21 mouse cellular contexts compared by ENCODE assay signal in genomic region chr3:32599328-32599727, GRCm38 (mm10). TPM values are rescaled to one million over a fixed set of nuclear protein-coding genes. Genes with fewer than 3 reads are reported as not detected.
DNase-seq lines count a peak whose midpoint lies in the region; ATAC-seq lines count a peak whose summit lies in the region.
"Had no signal": no experiment of that assay in that cellular context is flagged by ENCODE, and none has a peak within 500 bp of the region (broad histone marks: within the 10 kb centered on the region; RNA-seq: fewer than 3 reads in every experiment).

No protein-coding gene starts in this region.

- DNase-seq in MEL-GATA-1-ER (ENCODE audit: extremely low read depth, low read depth) = peak; percentile 70
- DNase-seq in liver, embryonic 11.5 days (ENCODE audit: low spot score) = no peak
- DNase-seq in forebrain, embryonic 10.5 days (ENCODE audit: extremely low spot score, low spot score) = no peak
- no peak for DNase-seq in gastrocnemius, postnatal 25 days
- DNase-seq: adrenal gland, postnatal 14 days; B cell, adult 2 months; cerebellum, adult 18-20 months; cerebellum, adult 9-11 months; embryo, embryonic 11 days; heart, postnatal 4 days had no signal

- peak overlapping the region; percentile 59 for H3K4me3 ChIP-seq in megakaryocyte, embryonic 14.5 days (replicated peaks)
- H3K4me3 ChIP-seq in liver, embryonic 11.5 days (ENCODE audit: low read depth, low read length) = no peak overlapping the region
- H3K4me3 ChIP-seq in forebrain, embryonic 10.5 days = no peak overlapping the region
- H3K4me3 ChIP-seq: embryonic facial prominence, embryonic 15.5 days; erythroblast, embryonic 14.5 days; forebrain, embryonic 15.5 days; heart, embryonic 13.5 days; hindbrain, embryonic 12.5 days had no signal

- H3K36me3 ChIP-seq in megakaryocyte, embryonic 14.5 days (replicated peaks; ENCODE audit: low read length) = peaks cover 38% of the 10 kb centered on the region
- H3K36me3 ChIP-seq in liver, embryonic 11.5 days (ENCODE audit: control insufficient read depth, insufficient read depth, low read length) = 0 out of 2 replicates have a peak, but pooled peaks cover under 1% of the 10 kb centered on the region
- H3K36me3 ChIP-seq in forebrain, embryonic 10.5 days (replicated peaks) = no peaks in the 10 kb centered on the region
- H3K36me3 ChIP-seq: forebrain, embryonic 15.5 days; hindbrain, embryonic 12.5 days had no signal

- peaks cover 20% of the 10 kb centered on the region for H3K9me3 ChIP-seq in megakaryocyte, embryonic 14.5 days
- H3K9me3 ChIP-seq in liver, embryonic 11.5 days (ENCODE audit: control insufficient read depth, low read length) = no peaks in the 10 kb centered on the region
- H3K9me3 ChIP-seq in forebrain, embryonic 10.5 days = no peaks in the 10 kb centered on the region
- H3K9me3 ChIP-seq: embryonic facial prominence, embryonic 15.5 days; hindbrain, embryonic 12.5 days had no signal

- ATAC-seq in megakaryocyte, adult 5-6 weeks (ENCODE audit: poor library complexity, severe bottlenecking) = no peak
- peak; percentile 39; the same call in 1 of the 2 replicates for ATAC-seq in liver, embryonic 11.5 days (replicated peaks; ENCODE audit: low FRiP score)
- ATAC-seq in megakaryocyte-erythroid progenitor cell, adult 5-6 weeks (replicated peaks; ENCODE audit: low FRiP score, low TSS enrichment, poor library complexity, severe bottlenecking) = peak; percentile 71
- ATAC-seq in monocyte, adult 5-6 weeks (replicated peaks; ENCODE audit: insufficient number of reproducible peaks, low FRiP score, low TSS enrichment, poor library complexity, severe bottlenecking) = no peak
- ATAC-seq: CD4-positive, CD25-positive, alpha-beta regulatory T cell, adult 4 months; forebrain, embryonic 15.5 days; hindbrain, postnatal 0 days had no signal

- H3K27ac ChIP-seq in liver, embryonic 11.5 days (ENCODE audit: low read depth, low read length) = no peak overlapping the region
- no peak overlapping the region for H3K27ac ChIP-seq in forebrain, embryonic 10.5 days
- H3K27ac ChIP-seq: embryonic facial prominence, embryonic 15.5 days; forebrain, embryonic 15.5 days; heart, embryonic 13.5 days; hindbrain, embryonic 12.5 days; hindbrain, postnatal 0 days had no signal

- H3K27me3 ChIP-seq in megakaryocyte, embryonic 14.5 days (replicated peaks) = no peaks in the 10 kb centered on the region
- H3K27me3 ChIP-seq in liver, embryonic 11.5 days (replicated peaks; ENCODE audit: control insufficient read depth, insufficient read depth, low read length) = no peaks in the 10 kb centered on the region
- H3K27me3 ChIP-seq in forebrain, embryonic 10.5 days (ENCODE audit: poor library complexity, severe bottlenecking) = no peaks in the 10 kb centered on the region
- H3K27me3 ChIP-seq: embryonic facial prominence, embryonic 15.5 days; forebrain, embryonic 15.5 days; heart, embryonic 13.5 days; hindbrain, embryonic 12.5 days had no signal

- no peak overlapping the region for H3K4me2 ChIP-seq in liver, embryonic 11.5 days
- H3K4me2 ChIP-seq: embryonic facial prominence, embryonic 15.5 days; forebrain, embryonic 15.5 days; heart, embryonic 13.5 days; hindbrain, embryonic 12.5 days had no signal

- 40% methylated on average over 3 of the region's 3 CpGs for WGBS in liver, embryonic 11.5 days
- WGBS in forebrain, embryonic 10.5 days = 73% methylated on average over 3 of the region's 3 CpGs

- H3K9ac ChIP-seq in liver, embryonic 11.5 days (ENCODE audit: low read depth, low read length) = no peak overlapping the region
- H3K9ac ChIP-seq: embryonic facial prominence, embryonic 15.5 days; forebrain, embryonic 15.5 days; heart, embryonic 13.5 days; hindbrain, embryonic 12.5 days had no signal

- H3K4me1 ChIP-seq in megakaryocyte, embryonic 14.5 days = peaks cover 49% of the 10 kb centered on the region
- 0 out of 2 replicates have a peak, but pooled peaks cover 3% of the 10 kb centered on the region for H3K4me1 ChIP-seq in liver, embryonic 11.5 days (replicated peaks; ENCODE audit: control insufficient read depth, insufficient read depth, low read length)
- no peaks in the 10 kb centered on the region for H3K4me1 ChIP-seq in forebrain, embryonic 10.5 days
- H3K4me1 ChIP-seq: embryonic facial prominence, embryonic 15.5 days; forebrain, embryonic 15.5 days; heart, embryonic 13.5 days; hindbrain, embryonic 12.5 days had no signal

RNA-seq across cellular contexts. Expression of gene Gnb4, which starts 17.1 kb away (rescaled TPM):
- 0.63 TPM in 1 of 2 replicates, not detected in the other for polyA plus RNA-seq in megakaryocyte, embryonic 14.5 days (2012; ENCODE audit: insufficient read depth, low replicate concordance)
- total RNA-seq in megakaryocyte, adult 5-6 weeks (2015) = 1.8 and 2.7 TPM in 2 replicates
- total RNA-seq in megakaryocyte, adult 5-6 weeks (2017) = 2.0 and 5.2 TPM in 2 replicates
- polyA plus RNA-seq in liver, embryonic 11.5 days (2014; fragmentation: Nextera tagmentation; extraction: Ambion mirVana) = 24.9 and 27.2 TPM in 2 replicates
- total RNA-seq in megakaryocyte-erythroid progenitor cell, adult 5-6 weeks (2014; fragmentation: Nextera tagmentation) = 33.0 and 42.2 TPM in 2 replicates
- total RNA-seq in megakaryocyte-erythroid progenitor cell, adult 5-6 weeks (2017) = 31.4 and 57.6 TPM in 2 replicates
- polyA plus RNA-seq in forebrain, embryonic 10.5 days (2016; fragmentation: Nextera tagmentation; extraction: Ambion mirVana) = 36.7 and 38.4 TPM in 2 replicates
- 1.4 to 6.0 TPM (median 5.7 TPM) in 3 replicates for total RNA-seq in monocyte, adult 5-6 weeks (2017)
- total RNA-seq in gastrocnemius, postnatal 25 days (2021) = 1 to 10 TPM; 6.2 to 7.9 TPM

Comparison
In these comparisons a context has a peak if more than half of its experiments do, and no peak if none do; other contexts are left out.
1. ATAC-seq: peak in liver, embryonic 11.5 days (single experiment) and megakaryocyte-erythroid progenitor cell, adult 5-6 weeks (single experiment); none in megakaryocyte, adult 5-6 weeks (single experiment) and monocyte, adult 5-6 weeks (single experiment).